Mouse (Mus musculus): ENCODE results near the gene M6pr.
A peak's percentile ranks its signal among the peaks of the same experiment; 100 is the strongest.

- TF ChIP-seq POLR2AphosphoS5 (IDR thresholded peaks at IDR 0.05; ENCODE audit: insufficient replicate concordance, low read depth, low read length) (no peak), CTCF (IDR thresholded peaks at IDR 0.05; ENCODE audit: low read depth, low read length) (peak; percentile 84)
Measured at GRCm38 (mm10) chr6:122304355-122304754, 4.2 kb upstream of the M6pr start.

All from G1E (cell line).